In genomic region chr11:119236354-119236753, GRCm38 (mm10) we compare ENCODE assay signal across 8 mouse cellular contexts. TPM values are rescaled to one million over a fixed set of nuclear protein-coding genes. Genes with fewer than 3 reads are reported as not detected.
"Had no signal": no experiment of that assay in that cellular context is flagged by ENCODE, and none has a peak within 500 bp of the region (broad histone marks: within the 10 kb centered on the region; RNA-seq: fewer than 3 reads in every experiment).

No protein-coding gene starts in this region.

- ATAC-seq: liver, embryonic 12.5 days; midbrain, embryonic 15.5 days had no signal

- H3K36me3 ChIP-seq: limb, embryonic 15.5 days; liver, embryonic 12.5 days; lung, embryonic 15.5 days had no signal

- H3K4me2 ChIP-seq: limb, embryonic 15.5 days; liver, embryonic 12.5 days; lung, embryonic 15.5 days; midbrain, embryonic 11.5 days; midbrain, embryonic 15.5 days; neural tube, embryonic 12.5 days had no signal

- H3K4me3 ChIP-seq: layer of hippocampus, adult 2 months; limb, embryonic 15.5 days; liver, embryonic 12.5 days; lung, embryonic 15.5 days; midbrain, embryonic 15.5 days; neural tube, embryonic 12.5 days had no signal

- H3K27ac ChIP-seq: layer of hippocampus, adult 2 months; limb, embryonic 15.5 days; liver, embryonic 12.5 days; lung, embryonic 15.5 days; midbrain, embryonic 15.5 days; neural tube, embryonic 12.5 days had no signal

- H3K9me3 ChIP-seq: limb, embryonic 15.5 days; lung, embryonic 15.5 days; midbrain, embryonic 15.5 days; neural tube, embryonic 12.5 days had no signal

- H3K9ac ChIP-seq: limb, embryonic 15.5 days; liver, embryonic 12.5 days; lung, embryonic 15.5 days; midbrain, embryonic 15.5 days; neural tube, embryonic 12.5 days had no signal

- H3K27me3 ChIP-seq: limb, embryonic 15.5 days; lung, embryonic 15.5 days; midbrain, embryonic 15.5 days; neural tube, embryonic 12.5 days had no signal

RNA-seq across cellular contexts. Expression of gene Ccdc40, which starts 8.0 kb away (rescaled TPM):
- total RNA-seq: neutrophil, adult 5-6 weeks had no signal
